Mouse (Mus musculus) heart, adult 8-10 months (tissue): ENCODE results near the gene Shbg. TPM values are rescaled to one million over a fixed set of nuclear protein-coding genes. Genes with fewer than 3 reads are reported as not detected.

Experiments
- DNase-seq: peaks from one replicate; pipeline ENCODE4 v3.0.0; 2022; ENCODE audit warnings: low spot score
- total RNA-seq, 4 experiments: library from RNA; stranded (reverse); gene quantifications; 2 replicates each; pipeline ENCODE4 v1.2.4; 2022

Gene Shbg
- total RNA-seq, 4 experiments from 2014 or later = not detected

DNA sequence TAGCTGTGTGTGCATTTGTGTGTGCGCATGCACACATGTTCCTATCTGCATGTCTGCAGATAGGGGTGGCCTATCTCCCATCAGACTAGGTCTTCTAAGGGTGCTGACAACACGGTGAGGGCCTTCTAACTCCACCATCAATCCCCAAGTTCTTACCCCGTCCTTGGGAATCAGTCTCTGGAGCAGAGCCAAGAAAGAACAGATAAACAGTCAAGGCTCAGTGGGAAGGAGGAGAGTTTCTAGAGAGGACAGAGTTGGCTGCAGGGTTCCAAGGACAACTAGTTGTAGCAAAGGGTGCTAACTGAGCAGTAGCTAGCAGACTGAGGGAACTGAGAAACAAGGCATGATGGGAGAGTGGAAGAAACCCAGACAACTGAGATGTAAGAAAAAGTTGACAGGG, 15.9 kb downstream of the Shbg start:
- no peak for DNase-seq

DNA sequence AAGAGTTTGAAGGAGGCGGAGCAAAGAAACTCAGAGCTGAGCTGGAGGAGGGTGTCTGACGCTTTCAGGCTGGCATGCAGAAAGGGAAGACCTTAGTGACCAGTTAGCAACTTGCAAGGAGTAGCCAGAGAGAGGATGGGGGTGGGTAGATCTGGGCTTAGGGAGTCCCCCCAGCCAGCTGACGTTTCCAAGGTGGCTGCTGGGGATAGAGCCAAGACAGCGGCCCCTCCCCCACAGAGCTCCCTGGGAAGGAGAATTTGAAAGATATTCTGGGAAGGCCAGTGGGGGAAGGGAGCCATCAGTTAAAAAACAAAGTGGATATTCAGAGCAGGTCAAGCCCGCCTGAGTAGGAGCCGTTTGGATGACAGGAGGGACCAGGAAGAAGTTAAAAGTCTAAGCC, 17.6 kb downstream of the Shbg start:
- DNase-seq = peak; percentile 47

DNA sequence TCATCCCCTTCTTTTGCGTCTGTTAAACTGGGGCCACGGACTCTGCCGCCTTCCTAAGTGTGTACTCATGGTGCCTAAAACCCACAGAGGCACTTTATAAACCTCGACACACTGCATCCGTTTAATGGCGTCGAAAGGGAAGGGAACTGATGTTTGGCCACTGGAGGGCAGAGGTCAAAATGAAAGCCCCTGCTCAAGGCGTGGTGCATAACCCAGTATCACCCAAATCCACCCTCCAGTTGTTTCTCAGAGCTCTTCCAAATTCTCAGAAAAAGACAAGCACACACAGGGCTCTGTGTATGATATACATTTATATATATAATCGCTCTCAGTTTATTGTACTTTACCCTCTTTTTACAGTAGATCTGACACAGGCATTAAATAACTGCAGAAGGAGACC, 18.3 kb downstream of the Shbg start:
- no peak for DNase-seq

DNA sequence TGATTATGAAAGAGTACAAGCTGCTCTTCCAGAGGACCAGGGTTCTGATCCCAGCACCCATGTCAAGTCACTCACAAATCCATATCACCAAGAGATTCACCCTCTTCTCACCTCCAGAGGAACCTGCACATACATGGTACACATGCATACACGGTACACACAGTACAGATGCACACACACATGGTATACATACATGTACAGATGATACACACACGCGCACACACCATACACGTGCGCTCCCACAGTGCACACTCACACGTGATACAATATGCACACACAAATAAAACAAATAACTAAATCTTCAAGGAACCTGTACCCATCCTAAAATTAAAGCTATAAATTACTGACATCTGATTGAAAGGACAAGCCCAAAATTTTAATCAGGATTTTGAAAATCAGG, 22.9 kb downstream of the Shbg start:
- no peak for DNase-seq

DNA sequence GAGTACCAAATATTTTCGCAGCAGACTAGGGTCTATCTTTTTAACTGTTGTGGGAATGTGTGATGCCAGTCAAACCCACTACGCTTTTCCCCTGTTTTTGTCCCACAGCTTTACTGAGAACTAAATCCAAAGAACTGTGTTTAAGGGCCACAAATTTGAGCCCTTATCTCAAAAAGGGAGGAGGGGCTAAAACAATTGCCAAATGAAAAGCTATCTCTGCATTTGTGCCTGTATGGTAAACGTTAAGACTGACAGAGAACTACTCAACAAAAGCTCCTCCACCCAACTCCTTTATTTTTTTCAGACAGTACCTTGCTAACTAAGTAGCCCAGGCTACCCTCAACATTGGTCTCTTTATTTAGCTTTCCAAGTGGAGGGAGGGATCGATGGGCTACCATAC, 24.9 kb downstream of the Shbg start:
- DNase-seq = no peak

DNA sequence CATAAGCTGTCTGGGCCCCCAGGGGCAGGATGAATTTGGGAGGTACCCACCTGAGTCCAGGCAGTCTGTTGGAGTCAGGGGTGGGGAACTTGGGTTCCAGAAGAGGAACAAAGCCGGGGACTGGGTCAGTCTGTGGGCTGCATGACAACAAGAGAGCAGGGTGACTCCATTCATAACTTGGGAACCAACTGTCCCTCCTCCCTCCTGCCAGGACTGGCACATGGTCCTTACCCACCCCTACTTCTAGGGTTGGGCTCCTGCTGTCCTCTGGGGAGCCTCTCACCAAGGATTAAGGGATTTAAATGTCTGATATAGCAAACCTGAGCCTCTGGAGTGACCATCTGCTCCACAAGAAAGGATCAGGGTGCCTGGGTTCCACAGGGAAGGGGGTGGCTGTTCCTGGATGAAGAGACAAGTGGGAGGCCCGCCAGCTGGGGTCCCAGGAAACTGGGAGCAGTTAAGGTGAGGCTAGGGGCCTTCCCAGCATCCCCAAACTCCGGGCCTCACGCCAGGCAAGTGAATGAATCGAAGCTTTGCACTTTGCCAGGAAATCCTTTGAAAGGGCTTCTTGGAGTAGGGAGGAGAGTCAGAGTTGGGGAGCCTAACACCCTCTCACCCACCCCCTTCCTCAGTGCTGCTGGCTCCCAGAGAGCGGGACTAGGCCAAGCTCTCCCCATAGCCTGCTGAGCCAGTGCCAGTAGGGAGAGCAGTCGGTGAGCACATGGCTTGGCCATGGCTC, 25.6 kb downstream of the Shbg start:
- no peak for DNase-seq

DNA sequence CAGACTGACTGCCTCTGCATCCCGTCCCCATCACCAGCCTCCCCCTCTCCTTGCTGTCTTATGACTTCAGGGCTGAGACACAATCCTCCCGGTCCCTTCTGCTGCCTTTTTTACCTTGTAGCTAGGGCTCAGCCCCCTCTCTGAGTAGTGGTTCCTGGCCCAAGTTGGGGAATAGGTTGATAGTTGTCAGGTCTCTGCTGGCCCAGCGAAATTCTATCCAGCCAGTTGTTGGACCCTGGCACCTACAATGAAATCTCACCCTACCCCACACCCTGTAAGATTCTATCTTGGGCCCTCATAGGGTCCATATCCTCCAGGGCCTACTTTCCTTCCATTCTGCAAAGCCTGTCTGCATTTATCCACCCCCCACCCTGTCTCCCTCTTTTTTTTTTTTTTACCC, 26.3 kb downstream of the Shbg start:
- no peak for DNase-seq

DNA sequence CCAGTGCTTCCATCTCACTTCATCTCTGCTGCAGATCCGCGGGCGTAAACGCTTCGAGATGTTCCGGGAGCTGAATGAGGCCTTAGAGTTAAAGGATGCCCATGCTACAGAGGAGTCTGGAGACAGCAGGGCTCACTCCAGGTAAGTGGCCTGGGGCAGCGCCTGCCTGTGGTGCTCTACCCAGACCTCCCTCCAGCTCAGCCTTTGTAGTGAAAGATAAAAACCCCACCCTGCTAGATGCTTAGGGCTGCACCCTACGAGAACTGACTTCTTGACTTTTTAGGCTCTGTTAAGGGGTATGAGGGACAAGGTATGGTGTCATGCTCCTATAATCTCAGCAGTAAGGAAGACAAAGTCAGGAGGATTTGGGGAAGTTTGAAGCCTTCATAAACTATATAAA, 27.1 kb downstream of the Shbg start:
- no peak for DNase-seq

DNA sequence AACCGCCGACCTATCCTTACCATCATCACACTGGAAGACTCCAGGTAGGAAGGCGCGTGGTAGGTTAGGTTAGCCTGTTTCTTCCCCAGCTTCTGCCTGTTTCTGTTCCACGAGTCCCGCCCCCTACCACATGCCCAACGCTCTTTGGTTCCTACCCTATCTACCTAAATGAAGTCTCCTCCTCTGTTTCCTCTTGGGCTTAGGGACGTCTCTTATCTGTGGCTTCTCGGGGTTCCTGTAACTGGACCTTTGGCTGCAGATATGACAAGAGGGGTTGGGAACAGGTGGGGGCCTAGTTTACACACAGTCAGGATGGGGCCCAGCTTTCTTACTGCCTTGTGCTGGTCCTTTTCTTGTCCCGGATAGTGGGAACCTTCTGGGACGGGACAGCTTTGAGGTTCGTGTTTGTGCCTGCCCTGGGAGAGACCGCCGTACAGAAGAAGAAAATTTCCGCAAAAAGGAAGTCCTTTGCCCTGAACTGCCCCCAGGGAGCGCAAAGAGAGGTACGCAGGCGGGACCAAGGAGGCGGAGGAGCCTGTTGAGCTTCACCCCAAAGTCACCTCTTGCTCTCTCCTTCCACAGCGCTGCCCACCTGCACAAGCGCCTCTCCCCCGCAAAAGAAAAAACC, 28.4 kb downstream of the Shbg start:
- DNase-seq = no peak

DNA sequence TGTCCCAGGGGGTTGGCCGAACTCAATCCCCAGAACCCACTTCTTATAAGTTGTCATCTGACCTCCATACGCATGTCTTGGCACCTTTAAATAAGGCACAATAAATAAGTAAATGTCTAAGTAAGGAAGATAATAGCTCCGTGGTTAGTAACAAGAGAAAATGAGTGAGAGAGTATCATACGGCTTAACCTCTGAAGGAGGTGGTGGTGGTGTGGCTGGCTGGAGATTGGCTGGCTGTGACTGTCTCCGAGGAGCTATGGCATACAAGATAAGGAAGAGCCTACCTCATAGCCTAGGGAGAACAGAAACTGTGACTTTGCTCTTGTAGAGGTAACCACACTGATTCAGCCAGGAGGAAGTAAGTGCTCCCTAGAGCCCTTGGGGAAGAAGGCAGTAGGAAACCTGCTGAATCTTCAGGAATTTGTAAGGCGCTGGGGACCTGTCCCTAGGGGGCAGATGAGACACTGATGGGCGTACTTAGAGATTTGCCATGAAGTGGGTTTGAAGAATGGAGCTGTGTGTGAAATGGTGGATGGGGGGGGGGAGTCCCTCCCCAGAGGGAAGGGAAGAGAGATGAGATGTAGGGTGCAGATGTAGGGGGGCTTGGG, 31.9 kb downstream of the Shbg start:
- DNase-seq = no peak

DNA sequence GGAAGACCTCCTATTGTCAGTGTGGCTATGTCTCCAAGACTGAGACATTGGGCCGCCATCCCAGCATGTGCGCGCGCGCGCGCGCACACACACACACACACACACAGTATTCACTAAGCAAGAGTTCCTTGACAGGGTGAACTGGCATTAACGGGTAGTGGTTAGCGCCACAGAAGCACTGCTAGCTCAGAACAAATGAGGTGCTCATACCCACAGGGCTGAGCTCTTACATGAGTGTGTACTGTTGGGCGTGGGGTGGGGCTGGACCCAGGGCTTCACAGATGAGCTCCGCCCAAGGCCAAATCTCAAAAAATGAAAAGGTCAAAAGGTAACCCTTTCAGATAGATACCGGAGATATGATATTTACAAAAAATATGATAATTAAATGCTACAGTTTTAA, 32.8 kb downstream of the Shbg start:
- DNase-seq = no peak

DNA sequence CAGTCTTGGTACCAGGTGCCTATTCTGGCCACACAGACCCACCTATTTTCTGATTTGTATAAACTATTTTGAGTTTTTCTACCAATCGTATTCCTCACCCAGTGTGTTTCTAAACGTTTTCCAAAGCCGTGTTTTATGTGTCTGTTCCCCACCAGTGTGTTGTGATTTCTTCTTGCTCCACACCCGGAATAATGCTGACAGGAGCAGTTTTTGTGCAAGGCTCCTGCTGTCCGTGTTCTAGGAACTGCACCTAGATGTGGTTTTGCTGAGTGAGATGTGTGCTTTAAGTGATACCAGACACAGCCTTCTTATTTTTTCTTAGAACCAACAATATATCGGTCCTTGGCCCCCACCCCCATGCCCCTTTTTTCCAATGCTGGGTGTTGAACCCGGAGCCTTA, 33.7 kb downstream of the Shbg start:
- DNase-seq = no peak

DNA sequence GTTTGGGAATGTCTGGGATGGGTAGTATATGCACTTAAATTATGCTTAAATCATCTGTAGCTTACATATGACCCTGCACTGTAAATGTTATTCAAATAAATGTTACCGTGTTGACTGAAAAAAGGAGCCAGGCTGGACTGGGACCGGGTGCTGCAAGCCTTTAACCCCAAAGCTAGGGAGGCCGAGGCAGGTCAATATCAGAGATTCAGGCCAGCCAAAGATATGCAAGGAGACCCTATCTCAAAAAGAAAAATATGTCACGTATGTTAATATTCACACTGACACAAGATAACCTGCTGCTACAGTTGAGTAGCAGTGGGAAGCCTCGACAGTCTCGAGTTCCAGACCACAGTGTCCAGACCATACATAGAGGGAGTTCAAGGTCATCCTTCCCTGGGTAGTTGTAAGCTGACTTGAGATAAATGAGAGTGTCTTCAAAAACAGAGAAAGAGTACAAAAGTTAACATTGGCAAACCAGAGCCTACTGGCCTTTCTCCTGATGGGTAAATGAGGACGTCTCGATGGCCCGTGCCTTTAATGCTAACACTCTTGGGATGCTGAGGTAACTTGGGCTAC, 35.4 kb downstream of the Shbg start:
- no peak for DNase-seq

DNA sequence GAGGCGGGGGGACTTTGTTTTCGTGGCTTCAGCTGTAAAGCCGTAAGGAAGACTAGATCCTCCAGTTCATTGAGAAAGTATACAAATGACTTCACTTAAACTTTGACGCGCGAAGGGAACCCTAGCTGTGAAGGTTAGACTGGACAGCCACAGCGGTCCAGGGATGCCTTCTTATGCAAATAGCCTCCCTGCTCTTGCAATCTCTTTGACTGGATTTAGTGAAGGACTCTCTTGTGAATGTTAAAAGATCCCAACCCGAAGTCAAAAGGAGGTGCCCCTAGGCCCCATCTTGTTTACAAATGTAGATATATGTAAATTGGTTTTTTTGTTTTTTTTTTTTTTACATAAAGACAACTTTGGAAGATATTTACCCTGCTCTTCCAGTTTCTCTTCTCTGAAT, 35.9 kb downstream of the Shbg start:
- no peak for DNase-seq

DNA sequence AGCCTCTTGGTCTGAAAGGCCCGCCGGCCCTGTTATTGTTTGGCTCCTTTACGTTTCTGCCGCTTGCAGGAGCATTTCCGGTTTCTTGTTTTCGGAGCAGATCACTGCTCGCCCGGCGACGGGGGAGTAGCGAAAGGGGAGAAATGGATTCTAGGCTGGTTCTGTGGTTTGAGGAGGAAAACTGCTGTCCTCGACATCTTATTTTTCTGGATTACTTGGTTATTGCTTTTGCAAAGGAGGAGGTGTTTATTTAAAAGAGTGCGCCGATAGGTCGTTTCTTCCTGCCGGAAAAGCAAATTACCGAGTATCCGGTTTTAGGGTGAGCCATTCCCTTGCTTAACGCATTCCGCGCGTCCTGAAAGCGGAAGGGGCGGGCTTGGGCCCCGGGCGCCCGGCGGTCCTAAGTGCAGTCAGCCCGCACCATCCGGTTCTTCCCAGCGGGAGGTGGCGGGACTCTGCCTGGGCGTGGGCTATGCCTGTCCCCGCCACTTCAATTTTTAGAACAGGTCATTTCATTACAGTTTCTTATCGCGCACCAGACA, 36.5 kb downstream of the Shbg start:
- DNase-seq = peak; percentile 95

DNA sequence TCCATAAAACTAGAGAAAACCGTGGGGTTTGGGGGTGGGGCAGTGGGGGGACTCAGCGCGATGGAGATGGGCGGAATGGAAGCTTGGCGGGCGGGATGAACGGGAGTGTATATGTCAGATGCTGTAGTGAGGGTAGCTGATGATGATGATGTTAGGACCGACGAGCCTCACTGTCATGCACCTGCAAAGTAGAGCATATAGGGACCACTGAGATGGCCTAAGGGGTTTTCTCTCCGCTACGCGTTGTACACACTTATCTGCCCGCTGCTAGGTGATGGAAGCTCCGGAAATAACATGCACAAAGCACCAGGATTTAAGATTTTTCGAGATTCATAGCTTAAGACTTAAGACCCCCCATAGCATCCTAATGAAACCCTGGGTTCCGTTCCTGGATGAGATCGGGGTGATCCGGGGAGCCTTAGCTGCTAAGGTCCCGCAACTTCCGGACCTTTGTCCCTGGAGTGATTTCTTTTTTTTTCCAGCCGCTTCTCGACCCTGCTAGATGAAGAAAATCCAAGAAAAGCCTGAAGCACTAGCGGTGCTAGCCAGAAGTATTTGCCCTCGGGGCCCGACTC, 37.0 kb downstream of the Shbg start:
- no peak for DNase-seq

DNA sequence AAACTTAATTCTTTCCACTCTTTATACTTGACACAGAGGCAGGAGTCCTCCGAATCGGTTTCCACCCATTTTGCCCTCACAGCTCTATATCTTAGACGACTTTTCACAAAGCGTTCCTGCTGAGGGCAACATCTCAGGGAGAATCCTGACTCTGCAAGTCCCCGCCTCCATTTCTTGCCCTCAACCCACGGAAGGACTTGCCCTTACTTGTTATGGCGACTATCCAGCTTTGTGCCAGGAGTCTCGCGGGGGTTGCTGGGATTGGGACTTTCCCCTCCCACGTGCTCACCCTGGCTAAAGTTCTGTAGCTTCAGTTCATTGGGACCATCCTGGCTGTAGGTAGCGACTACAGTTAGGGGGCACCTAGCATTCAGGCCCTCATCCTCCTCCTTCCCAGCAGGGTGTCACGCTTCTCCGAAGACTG, 37.6 kb downstream of the Shbg start, which contains the start of the genes Wrap53 and Trp53:
Gene Wrap53 (minus strand): TSS at position 165 of the 424 bp plus-strand sequence.
Gene Trp53 (plus strand): TSS at position 269 of the 424 bp plus-strand sequence.
- DNase-seq = peak; percentile 98

DNA sequence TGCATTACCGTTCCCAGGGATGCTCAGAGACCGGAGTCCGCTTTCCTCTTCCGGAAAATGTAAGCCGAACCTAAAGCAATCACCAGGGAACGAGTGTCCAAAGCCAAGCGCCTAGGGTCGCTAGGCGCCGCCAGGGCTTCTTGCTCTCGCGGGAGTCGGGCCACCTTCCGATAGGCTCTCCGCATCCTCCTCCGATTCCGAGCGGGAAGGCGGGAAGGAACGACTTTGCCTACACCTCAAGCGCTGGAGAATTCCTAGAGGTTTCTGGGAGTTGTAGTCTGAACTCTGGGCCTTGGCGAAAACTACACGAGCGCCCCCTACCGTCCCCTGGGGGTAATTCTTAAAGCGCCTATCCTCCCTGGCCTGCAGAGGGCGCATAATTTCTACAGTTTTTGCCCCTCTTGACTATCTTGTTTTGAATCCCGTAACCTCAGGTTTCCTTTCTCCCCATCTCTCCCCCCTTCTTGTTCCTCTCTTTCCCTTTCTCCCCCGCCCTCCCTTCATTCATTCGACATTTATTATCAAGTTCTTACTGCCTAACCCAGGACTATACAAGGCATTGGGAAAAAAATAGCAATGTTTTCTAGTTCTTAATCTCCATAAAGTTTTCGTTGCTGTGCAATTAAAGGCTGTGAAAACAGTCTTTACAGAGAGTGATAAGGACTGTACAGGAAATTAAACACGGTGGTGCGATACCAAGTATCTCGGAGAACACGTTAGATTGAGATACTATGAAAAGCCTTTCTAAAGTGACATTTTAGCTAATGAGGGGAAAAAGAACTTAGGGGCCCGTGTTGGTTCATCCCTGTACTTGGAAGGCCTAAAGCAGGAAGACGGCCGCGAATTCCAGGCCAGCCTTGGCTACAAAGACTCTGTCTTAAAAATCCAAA, 38.3 kb downstream of the Shbg start:
- peak; percentile 97 for DNase-seq

DNA sequence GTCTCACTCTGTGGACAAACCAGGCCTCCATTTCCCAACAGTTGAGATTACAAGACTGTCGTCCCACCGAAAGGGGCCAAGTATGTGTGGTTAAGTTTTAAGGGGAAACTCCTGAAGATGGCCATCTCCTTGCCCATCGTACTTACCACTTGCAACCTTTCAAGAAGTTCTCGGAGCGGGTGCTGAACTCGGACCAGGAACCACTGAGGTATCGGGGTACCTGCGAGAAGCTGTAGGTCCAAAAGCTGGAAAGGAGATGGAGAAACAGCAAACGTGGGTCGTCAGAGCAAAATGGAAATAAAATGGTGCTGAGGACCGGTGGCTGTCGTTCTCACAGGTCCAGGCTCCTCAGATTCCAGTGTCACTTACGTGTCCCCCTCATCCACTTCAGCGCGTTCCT, 39.4 kb downstream of the Shbg start:
- DNase-seq = no peak

DNA sequence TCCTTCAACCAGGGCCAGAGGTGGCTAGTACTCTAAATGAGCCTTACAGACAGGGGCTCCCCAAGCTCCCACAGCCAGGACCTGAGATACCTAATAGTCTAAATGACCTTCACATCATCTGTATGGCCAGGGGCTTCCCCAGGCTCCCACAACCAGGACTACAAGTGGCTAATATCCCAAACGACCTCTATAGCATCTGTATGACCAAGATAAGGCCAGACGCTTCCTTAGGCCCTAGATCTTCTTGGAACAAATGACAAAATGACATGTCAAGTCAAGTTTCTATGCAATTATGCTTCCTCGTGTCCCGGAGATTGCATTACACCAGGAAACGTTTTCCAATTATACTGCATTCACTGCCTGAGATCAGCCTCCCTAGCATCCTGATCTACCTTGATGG, 41.4 kb downstream of the Shbg start:
- no peak for DNase-seq

DNA sequence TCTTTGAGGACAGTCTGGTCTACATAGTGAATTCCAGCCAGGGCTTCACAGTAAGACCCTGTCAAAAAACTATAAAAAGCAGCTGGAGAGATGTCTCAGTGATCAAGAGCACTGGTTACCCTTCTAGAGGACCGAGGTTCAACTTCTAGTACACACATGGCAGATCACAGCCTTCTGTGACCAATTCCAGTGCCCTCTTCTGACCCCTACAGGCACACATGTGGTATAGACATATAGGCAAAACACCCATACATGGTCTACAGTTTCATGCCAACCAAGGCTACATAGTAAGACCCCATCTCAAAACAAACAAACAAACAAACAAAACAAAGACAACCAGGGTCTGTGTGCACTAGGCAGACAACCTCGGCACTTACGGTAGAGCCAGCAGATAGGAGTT, 42.5 kb downstream of the Shbg start:
- DNase-seq = no peak
